Mouse (Mus musculus) ZHBTc4 (cell line): ENCODE data around the gene Pex11g.

Source experiments
- DNase-seq: peaks from one replicate; pipeline ENCODE4 v3.0.0-alpha.2; 2011; ENCODE audit warnings: low read depth, low spot score

The Pex11g gene

GRCm38 (mm10) chr8:3415661-3416060 is 51.8 kb downstream of the Pex11g start:
- DNase-seq: no peak

GRCm38 (mm10) chr8:3415259-3415658 is 52.2 kb downstream of the Pex11g start:
- DNase-seq: no peak

DNA sequence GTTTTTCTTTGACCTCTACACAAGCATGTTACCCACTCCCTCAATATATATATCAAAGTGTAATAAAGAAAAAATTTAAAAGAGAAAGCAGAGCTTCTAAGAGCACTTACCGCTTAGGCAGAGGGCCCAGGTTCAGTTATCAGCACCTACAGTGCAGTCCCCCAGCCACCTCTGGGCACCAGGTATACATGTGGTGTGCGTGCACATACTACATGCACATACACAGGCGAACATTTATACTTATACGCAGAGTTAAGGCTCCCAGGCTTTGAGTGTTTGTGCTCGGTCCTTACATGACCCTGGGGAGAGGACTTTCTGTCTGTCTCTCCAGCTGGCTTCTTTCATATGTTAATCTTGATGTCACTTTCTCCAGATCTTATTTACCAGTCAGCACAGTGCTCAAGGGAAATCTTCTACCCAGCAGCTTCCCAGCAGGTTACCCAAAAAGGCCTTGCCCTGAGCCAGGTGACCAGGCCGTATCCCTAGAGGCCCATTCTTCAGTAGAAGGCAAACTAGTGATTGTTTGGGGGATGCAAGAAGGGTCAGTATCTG is 52.8 kb downstream of the Pex11g start:
- peak; percentile 43 for DNase-seq

DNA sequence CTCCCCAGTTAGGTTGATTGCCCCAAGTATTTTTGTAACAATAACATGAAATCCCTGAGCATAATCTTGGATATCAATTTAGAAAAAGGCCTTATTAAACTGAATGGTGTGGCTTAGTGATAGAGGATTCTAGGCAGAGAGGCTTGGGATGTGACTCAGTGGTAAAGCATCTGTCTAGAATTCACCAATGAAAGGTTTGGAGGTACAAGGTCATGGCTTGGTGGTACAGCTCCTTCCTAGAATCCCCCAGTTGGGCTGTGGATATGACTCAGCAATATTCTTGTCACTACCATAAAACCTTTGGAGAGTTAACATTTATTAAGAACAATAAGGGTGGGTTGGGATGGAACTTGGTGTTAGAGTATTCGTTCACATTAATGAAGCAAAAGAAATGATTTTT is 54.7 kb downstream of the Pex11g start:
- no peak for DNase-seq

DNA sequence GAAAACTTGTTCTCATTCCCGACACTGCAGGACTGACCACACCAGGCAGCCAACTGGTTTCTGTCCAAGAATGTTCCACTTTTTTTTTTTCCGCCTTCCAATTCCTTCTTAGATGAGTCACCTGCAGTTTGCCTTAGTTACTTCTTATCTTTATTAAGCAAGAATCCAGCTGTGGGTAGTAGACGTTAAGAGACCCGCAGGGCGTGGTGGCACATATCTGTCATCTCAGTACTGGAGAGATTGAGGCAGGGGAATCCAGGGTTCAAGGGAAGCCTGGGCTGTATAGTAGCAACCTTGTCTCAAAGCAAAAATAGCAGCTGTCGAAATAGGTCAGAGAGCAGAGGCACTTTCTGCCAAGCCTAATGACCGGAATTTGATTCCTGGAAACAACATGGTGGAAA is 55.6 kb downstream of the Pex11g start:
- DNase-seq: no peak

DNA sequence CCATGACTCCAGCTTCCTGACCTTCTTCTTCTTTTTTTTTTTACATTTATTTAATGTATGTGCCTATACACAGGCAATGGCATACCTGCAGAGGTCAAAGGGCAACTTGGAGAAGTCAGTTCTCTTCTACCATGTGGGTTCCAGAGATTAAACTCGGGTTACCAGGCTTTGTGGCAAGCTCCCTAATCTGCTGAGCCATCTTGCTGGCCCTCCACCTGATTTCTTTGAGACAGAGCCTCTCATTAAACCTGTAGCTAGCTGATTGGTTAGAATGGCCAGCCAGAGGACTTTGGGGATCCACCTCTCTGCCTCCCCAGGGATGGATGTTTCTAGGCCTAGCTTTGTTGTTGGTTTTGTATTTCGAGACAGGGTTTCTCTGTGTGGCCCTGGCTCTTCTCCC is 56.4 kb downstream of the Pex11g start:
- no peak for DNase-seq

DNA sequence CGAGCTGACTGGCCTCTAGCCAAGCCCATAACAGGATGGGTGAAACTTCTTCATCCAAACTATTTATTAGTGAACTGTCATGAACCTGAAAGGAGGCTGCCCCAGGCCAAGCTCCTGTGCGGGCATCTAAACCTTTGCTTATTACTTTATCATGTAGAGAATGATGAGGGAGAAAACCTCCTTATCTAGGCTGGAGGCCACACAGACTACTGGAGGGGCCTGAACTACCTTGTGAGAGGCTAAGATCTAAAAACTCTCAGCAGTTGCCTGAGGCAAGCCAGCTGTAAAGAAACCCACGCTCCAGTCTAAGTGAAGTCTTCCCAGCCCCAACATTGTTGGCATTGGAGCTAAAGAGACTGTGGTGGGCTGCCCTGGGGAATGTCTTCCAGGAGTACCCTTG is 60.1 kb downstream of the Pex11g start:
- DNase-seq: no peak
